21 mouse cellular contexts compared by ENCODE assay signal in genomic region chr6:92572139-92572538, GRCm38 (mm10).
DNase-seq lines count a peak whose midpoint lies in the region; ATAC-seq and TF ChIP-seq lines count a peak whose summit lies in the region.
"Had no signal": no experiment of that assay in that cellular context is flagged by ENCODE, and none has a peak within 500 bp of the region (broad histone marks: within the 10 kb centered on the region; RNA-seq: fewer than 3 reads in every experiment).

No protein-coding gene starts in this region.

- H3K9me3 ChIP-seq in forebrain, postnatal 0 days (ENCODE audit: low read length) = no peaks in the 10 kb centered on the region
- no peaks in the 10 kb centered on the region for H3K9me3 ChIP-seq in forebrain, embryonic 14.5 days (replicated peaks; ENCODE audit: control insufficient read depth, low read length)
- H3K9me3 ChIP-seq in lung, postnatal 0 days (ENCODE audit: low read length) = no peaks in the 10 kb centered on the region
- H3K9me3 ChIP-seq: embryonic facial prominence, embryonic 15.5 days; forebrain, embryonic 10.5 days; forebrain, embryonic 15.5 days; hindbrain, embryonic 13.5 days had no signal

- no peak overlapping the region for H3K27ac ChIP-seq in forebrain, postnatal 0 days (ENCODE audit: low read depth, low read length)
- no peak overlapping the region for H3K27ac ChIP-seq in forebrain, embryonic 14.5 days (ENCODE audit: low read depth, low read length)
- no peak overlapping the region for H3K27ac ChIP-seq in lung, postnatal 0 days (ENCODE audit: low read length)
- H3K27ac ChIP-seq in olfactory bulb, adult 2 months (ENCODE audit: insufficient read depth, low read depth, low read length) = 0 out of 2 replicates have a peak overlapping the region, but pooled peaks have one; percentile 15
- H3K27ac ChIP-seq: embryonic facial prominence, embryonic 15.5 days; forebrain, embryonic 10.5 days; forebrain, embryonic 15.5 days; hindbrain, embryonic 13.5 days; hindbrain, postnatal 0 days had no signal

- TF ChIP-seq EP300 in lung, postnatal 0 days (IDR thresholded peaks at IDR 0.05) = no peak

- no peak overlapping the region for H3K4me2 ChIP-seq in forebrain, postnatal 0 days (ENCODE audit: low read depth)
- H3K4me2 ChIP-seq in forebrain, embryonic 14.5 days (ENCODE audit: low read length) = no peak overlapping the region
- no peak overlapping the region for H3K4me2 ChIP-seq in lung, postnatal 0 days (replicated peaks; ENCODE audit: low read depth, low read length)
- H3K4me2 ChIP-seq: embryonic facial prominence, embryonic 15.5 days; forebrain, embryonic 15.5 days; hindbrain, embryonic 13.5 days had no signal

- no peak overlapping the region for H3K4me3 ChIP-seq in forebrain, postnatal 0 days (ENCODE audit: low read depth, low read length)
- H3K4me3 ChIP-seq in forebrain, embryonic 14.5 days (ENCODE audit: low read depth, low read length) = no peak overlapping the region
- H3K4me3 ChIP-seq in lung, postnatal 0 days (ENCODE audit: low read depth, low read length) = no peak overlapping the region
- H3K4me3 ChIP-seq in olfactory bulb, adult 2 months (ENCODE audit: insufficient read depth, low read depth, low read length) = no peak overlapping the region
- H3K4me3 ChIP-seq: embryonic facial prominence, embryonic 15.5 days; erythroblast, embryonic 14.5 days; forebrain, embryonic 10.5 days; forebrain, embryonic 15.5 days; hindbrain, embryonic 13.5 days had no signal

- H3K36me3 ChIP-seq in forebrain, postnatal 0 days (ENCODE audit: insufficient read depth) = no peaks in the 10 kb centered on the region
- no peaks in the 10 kb centered on the region for H3K36me3 ChIP-seq in forebrain, embryonic 14.5 days (ENCODE audit: control insufficient read depth, insufficient read depth, low read length)
- no peaks in the 10 kb centered on the region for H3K36me3 ChIP-seq in lung, postnatal 0 days (ENCODE audit: insufficient read depth, low read length)
- H3K36me3 ChIP-seq: embryonic facial prominence, embryonic 15.5 days; forebrain, embryonic 10.5 days; forebrain, embryonic 15.5 days; hindbrain, embryonic 13.5 days had no signal

- no peak for DNase-seq in forebrain, postnatal 0 days
- DNase-seq in forebrain, embryonic 14.5 days (ENCODE audit: low spot score) = no peak
- DNase-seq in lung, postnatal 0 days (ENCODE audit: low spot score) = no peak
- DNase-seq in lung, adult 18-20 months = no peak
- DNase-seq in 3T3-L1 (ENCODE audit: low read depth, low spot score) = peak; percentile 38
- DNase-seq in thymus, postnatal 10 days (ENCODE audit: low spot score in 2 of 2) = no peak
- DNase-seq: adrenal gland, postnatal 14 days; cerebellum, adult 2 months; cerebellum, postnatal 10 days; embryo, embryonic 11 days; gastrocnemius, postnatal 10 days; heart, postnatal 10 days had no signal

- 71% methylated on average over 3 of the region's 3 CpGs for WGBS in forebrain, postnatal 0 days
- WGBS in forebrain, embryonic 14.5 days = 81% methylated on average over 3 of the region's 3 CpGs
- WGBS in lung, postnatal 0 days = 72% methylated on average over 3 of the region's 3 CpGs
- WGBS in olfactory bulb, adult 2 months = 43% methylated on average over 3 of the region's 3 CpGs

- peak; percentile 32; the same call in 1 of the 2 replicates for ATAC-seq in forebrain, postnatal 0 days
- no peak for ATAC-seq in forebrain, embryonic 14.5 days
- peak; percentile 35 for ATAC-seq in lung, postnatal 0 days
- ATAC-seq: activated CD4-positive, CD25-positive, alpha-beta regulatory T cell, adult 4 months; forebrain, embryonic 15.5 days; hindbrain, postnatal 0 days; Patski had no signal

- TF ChIP-seq POLR2A in olfactory bulb, adult 2 months (IDR thresholded peaks at IDR 0.05; ENCODE audit: insufficient read depth, low read depth, low read length) = no peak

- H3K9ac ChIP-seq in forebrain, postnatal 0 days = no peak overlapping the region
- H3K9ac ChIP-seq in forebrain, embryonic 14.5 days (ENCODE audit: low read length) = no peak overlapping the region
- no peak overlapping the region for H3K9ac ChIP-seq in lung, postnatal 0 days (replicated peaks; ENCODE audit: low read depth)
- H3K9ac ChIP-seq: embryonic facial prominence, embryonic 15.5 days; forebrain, embryonic 15.5 days; hindbrain, embryonic 13.5 days had no signal

- H3K27me3 ChIP-seq in forebrain, postnatal 0 days (ENCODE audit: insufficient read depth, low read length) = no peaks in the 10 kb centered on the region
- no peaks in the 10 kb centered on the region for H3K27me3 ChIP-seq in forebrain, embryonic 14.5 days (replicated peaks; ENCODE audit: control insufficient read depth, insufficient read depth, low read length)
- H3K27me3 ChIP-seq in lung, postnatal 0 days (replicated peaks; ENCODE audit: insufficient read depth, low read length) = no peaks in the 10 kb centered on the region
- H3K27me3 ChIP-seq: embryonic facial prominence, embryonic 15.5 days; forebrain, embryonic 15.5 days; hindbrain, embryonic 13.5 days; Patski had no signal

- no peak for TF ChIP-seq CTCF in forebrain, postnatal 0 days (IDR thresholded peaks at IDR 0.05; ENCODE audit: low read depth)
- no peak for TF ChIP-seq CTCF in lung, postnatal 0 days (IDR thresholded peaks at IDR 0.05)
- TF ChIP-seq CTCF in olfactory bulb, adult 2 months (IDR thresholded peaks at IDR 0.05; ENCODE audit: insufficient read depth, low read depth, low read length) = no peak

- no peaks in the 10 kb centered on the region for H3K4me1 ChIP-seq in forebrain, postnatal 0 days (ENCODE audit: insufficient read depth)
- peaks cover 7% of the 10 kb centered on the region; the same call in 1 of the 2 replicates for H3K4me1 ChIP-seq in forebrain, embryonic 14.5 days (ENCODE audit: control insufficient read depth, insufficient read depth, low read length)
- no peaks in the 10 kb centered on the region for H3K4me1 ChIP-seq in lung, postnatal 0 days (ENCODE audit: insufficient read depth, low read depth, low read length)
- H3K4me1 ChIP-seq in olfactory bulb, adult 2 months (ENCODE audit: control insufficient read depth, insufficient read depth, low read length) = peaks cover 8% of the 10 kb centered on the region
- H3K4me1 ChIP-seq: embryonic facial prominence, embryonic 15.5 days had no signal
